Comparison of ENCODE assay signal across 9 mouse cellular contexts in the genomic region with DNA sequence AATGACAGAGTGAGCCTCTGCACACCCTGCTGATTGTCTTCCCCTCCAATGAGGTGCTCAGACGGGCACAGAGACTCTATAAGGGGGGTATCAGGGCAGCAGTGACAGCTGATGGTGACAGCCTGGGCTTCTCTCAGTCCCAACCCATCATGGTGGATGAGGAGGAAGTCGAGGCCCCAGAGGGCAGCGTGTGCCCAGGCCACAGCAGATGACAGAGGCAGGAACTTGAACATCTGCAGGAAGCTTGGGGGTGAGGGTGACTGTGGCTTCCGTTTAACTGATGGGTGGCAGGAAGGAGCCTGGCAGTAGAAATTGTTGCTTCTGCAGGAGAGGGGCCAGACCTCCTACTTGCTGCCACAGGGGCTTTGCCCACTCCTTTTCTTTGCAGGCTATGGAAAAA. TPM values are rescaled to one million over a fixed set of nuclear protein-coding genes. Genes with fewer than 3 reads are reported as not detected.
DNase-seq lines count a peak whose midpoint lies in the region; ATAC-seq lines count a peak whose summit lies in the region.
"Had no signal": no experiment of that assay in that cellular context is flagged by ENCODE, and none has a peak within 500 bp of the region (broad histone marks: within the 10 kb centered on the region; RNA-seq: fewer than 3 reads in every experiment).

No protein-coding gene starts in this region.

- DNase-seq in layer of hippocampus, adult 9-11 months: peak; percentile 52
- no peak for DNase-seq in layer of hippocampus, postnatal 36 days
- peak; percentile 87 for DNase-seq in induced T-regulatory cell, adult 2 months (ENCODE audit: low read depth)
- no peak for DNase-seq in urinary bladder, postnatal 36 days (ENCODE audit: low spot score in 2 of 2)
- no peak for DNase-seq in cerebellum, adult 8-10 months
- DNase-seq: midbrain, embryonic 14.5 days; right cerebral cortex, postnatal 14 days had no signal

- peak; percentile 83 for ATAC-seq in monocyte, adult 5-6 weeks (replicated peaks; ENCODE audit: insufficient number of reproducible peaks, low FRiP score, low TSS enrichment, poor library complexity, severe bottlenecking)
- ATAC-seq in erythroid progenitor cell, adult 5-6 weeks (replicated peaks; ENCODE audit: low FRiP score, poor library complexity, severe bottlenecking): no peak

RNA-seq across cellular contexts. Expression of a gene that starts 27.1 kb away (rescaled TPM):
- 1 to 10 TPM in 1 of 2 experiments, under 1 TPM in 1; 0.75 to 1.4 TPM for total RNA-seq in layer of hippocampus, postnatal 36 days (2021)
- total RNA-seq in monocyte, adult 5-6 weeks (2017): 15.2 to 17.8 TPM (median 15.8 TPM) in 3 replicates
- total RNA-seq in erythroid progenitor cell, adult 5-6 weeks (2015; ENCODE audit: low replicate concordance): 1.7 and 1.8 TPM in 2 replicates
- 2.2 and 2.7 TPM in 2 replicates for total RNA-seq in erythroid progenitor cell, adult 5-6 weeks (2017; ENCODE audit: low replicate concordance)

Comparison
In these comparisons a context has a peak if more than half of its experiments do, and no peak if none do; other contexts are left out.
1. DNase-seq: peak in layer of hippocampus, adult 9-11 months (single experiment) and induced T-regulatory cell, adult 2 months (single experiment); none in layer of hippocampus, postnatal 36 days (0 of 2), urinary bladder, postnatal 36 days (0 of 2) and cerebellum, adult 8-10 months (single experiment).